Mouse (Mus musculus) MEL (cell line): ENCODE results near the gene Akap13.

Experiments
- MAX ChIP-seq: IDR thresholded peaks from 2 replicates; pipeline ENCODE4 v1.6.1; 2011; ENCODE audit warnings: low read length, improper control_type of control experiment
- POLR2A ChIP-seq, 2 experiments: IDR thresholded peaks; 2 replicates each; pipeline ENCODE4 v1.6.1; 2011 to 2012; ENCODE audit warnings: low read length in 2 of 2, mild to moderate bottlenecking in 2 of 2, control low read depth in 1 of 2, improper control_type of control experiment in 1 of 2, low read depth in 1 of 2, moderate library complexity in 1 of 2; ENCODE audit not compliant: control insufficient read depth in 1 of 2, insufficient read depth in 1 of 2, poor library complexity in 1 of 2

DNA sequence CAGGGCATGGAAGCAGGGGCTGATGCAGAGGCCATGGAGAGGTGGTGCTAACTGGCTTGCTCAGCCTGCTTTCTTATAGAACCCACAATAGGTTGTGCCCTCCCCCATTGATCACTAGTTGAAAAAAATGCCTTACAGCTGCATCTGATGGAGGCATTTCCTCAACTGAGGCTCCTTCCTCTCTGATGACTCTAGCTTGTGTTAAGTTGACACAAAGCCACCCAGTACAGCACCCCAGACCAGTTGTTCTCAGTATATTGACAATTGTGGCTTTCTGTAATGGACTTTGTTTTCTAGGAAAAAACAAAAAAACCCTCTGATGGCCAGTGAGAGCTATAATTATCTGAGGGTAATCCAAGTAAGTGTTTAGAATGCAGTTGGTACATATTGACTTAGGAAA, 178.1 kb downstream of the Akap13 start:
- no peak for TF ChIP-seq POLR2A (IDR thresholded peaks at IDR 0.05; ENCODE audit: control insufficient read depth in 1 of 2, insufficient read depth in 1 of 2, low read depth in 1 of 2, low read length in 2 of 2, poor library complexity in 1 of 2)
- no peak for TF ChIP-seq MAX
